Mouse (Mus musculus) E14TG2a.4 (cell line): ENCODE measurements around the gene Sema7a.

ENCODE experiments used
- H3K27me3 ChIP-seq: 2 replicates; pipeline ENCODE4 v1.6.1; 2014; ENCODE audit warnings: low read length, control low read depth; ENCODE audit not compliant: insufficient read depth
- H3K36me3 ChIP-seq: 2 replicates; pipeline ENCODE4 v1.6.1; 2014; ENCODE audit warnings: low read length, control low read depth; ENCODE audit not compliant: insufficient read depth
- H3K4me1 ChIP-seq: replicated peaks from 2 replicates; pipeline ENCODE4 v1.6.1; 2014; ENCODE audit warnings: low read depth, low read length, control low read depth
- H3K4me3 ChIP-seq: replicated peaks from 2 replicates; pipeline ENCODE4 v1.5.1; 2014; ENCODE audit warnings: mild to moderate bottlenecking, low read length
- H3K9me3 ChIP-seq: 2 replicates; pipeline ENCODE4 v1.6.1; 2014; ENCODE audit warnings: low read length, control low read depth
- CTCF ChIP-seq: conservative IDR thresholded peaks from 2 replicates; pipeline ENCODE4 v1.5.1; 2014; ENCODE audit warnings: low read length
- NANOG ChIP-seq: IDR thresholded peaks from 2 replicates; pipeline ENCODE4 v1.6.1; 2014; ENCODE audit warnings: borderline replicate concordance, low read length, mixed read lengths
- POU5F1 ChIP-seq: IDR thresholded peaks from 2 replicates; pipeline ENCODE4 v1.6.1; 2014; ENCODE audit warnings: low read length, borderline replicate concordance

The Sema7a gene

GRCm38 (mm10) chr9:57932831-57933602 lies 6.9 kb upstream of the Sema7a start:
- Histone ChIP-seq H3K27me3 (peaks cover 14% of the 10 kb centered on the region), H3K4me1 (no peaks in the 10 kb centered on the region), H3K9me3 (no peaks in the 10 kb centered on the region), H3K4me3 (no peak overlapping the region), H3K36me3 (peaks cover 27% of the 10 kb centered on the region)
- TF ChIP-seq CTCF (no peak), POU5F1 (no peak), NANOG (no peak)

GRCm38 (mm10) chr9:57935683-57936437 lies 4.1 kb upstream of the Sema7a start:
- no peak for TF ChIP-seq NANOG
- TF ChIP-seq CTCF, result peak; percentile 78
- no peak for TF ChIP-seq POU5F1
- Histone ChIP-seq H3K36me3 (no peaks in the 10 kb centered on the region), H3K27me3 (peaks cover 40% of the 10 kb centered on the region), H3K4me1 (peaks cover 8% of the 10 kb centered on the region; the same call in 1 of the 2 replicates), H3K9me3 (peaks cover 12% of the 10 kb centered on the region), H3K4me3 (no peak overlapping the region)

GRCm38 (mm10) chr9:57937171-57937570 lies 2.7 kb upstream of the Sema7a start:
- H3K36me3 ChIP-seq, result no peaks in the 10 kb centered on the region
- peaks cover 12% of the 10 kb centered on the region for H3K9me3 ChIP-seq
- no peak overlapping the region for H3K4me3 ChIP-seq

DNA sequence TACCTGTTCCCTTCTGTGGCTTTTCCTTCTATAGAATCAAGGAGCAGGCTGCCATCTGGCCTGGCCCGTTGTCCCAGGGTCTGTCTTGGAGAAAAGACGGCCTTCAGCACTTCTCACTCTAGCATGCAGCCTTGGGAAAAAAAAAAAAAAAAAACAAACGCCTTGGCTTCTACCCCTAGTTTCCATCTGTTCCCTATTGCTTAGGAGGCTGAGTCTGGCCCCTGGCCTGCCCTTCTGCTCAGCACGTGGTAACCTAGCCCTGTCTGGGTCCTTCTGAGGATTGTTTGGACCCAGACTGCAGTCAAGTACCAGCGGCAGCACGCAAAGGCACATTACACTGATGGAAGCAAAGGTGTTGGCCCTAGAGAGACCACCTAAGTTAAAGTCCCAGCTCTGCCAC lies 2.3 kb upstream of the Sema7a start:
- H3K27me3 ChIP-seq, result peaks cover 58% of the 10 kb centered on the region
- TF ChIP-seq NANOG (no peak), CTCF (no peak), POU5F1 (no peak)
- H3K4me3 ChIP-seq, result no peak overlapping the region
- H3K9me3 ChIP-seq, result peaks cover 12% of the 10 kb centered on the region
- H3K36me3 ChIP-seq, result no peaks in the 10 kb centered on the region
- H3K4me1 ChIP-seq, result peaks cover 16% of the 10 kb centered on the region

More at GRCm38 (mm10) chr9:57937171-57937570, 2.7 kb upstream of the Sema7a start:
- TF ChIP-seq NANOG (no peak), CTCF (no peak), POU5F1 (no peak)
- Histone ChIP-seq H3K27me3 (peaks cover 53% of the 10 kb centered on the region), H3K4me1 (peaks cover 16% of the 10 kb centered on the region)

DNA sequence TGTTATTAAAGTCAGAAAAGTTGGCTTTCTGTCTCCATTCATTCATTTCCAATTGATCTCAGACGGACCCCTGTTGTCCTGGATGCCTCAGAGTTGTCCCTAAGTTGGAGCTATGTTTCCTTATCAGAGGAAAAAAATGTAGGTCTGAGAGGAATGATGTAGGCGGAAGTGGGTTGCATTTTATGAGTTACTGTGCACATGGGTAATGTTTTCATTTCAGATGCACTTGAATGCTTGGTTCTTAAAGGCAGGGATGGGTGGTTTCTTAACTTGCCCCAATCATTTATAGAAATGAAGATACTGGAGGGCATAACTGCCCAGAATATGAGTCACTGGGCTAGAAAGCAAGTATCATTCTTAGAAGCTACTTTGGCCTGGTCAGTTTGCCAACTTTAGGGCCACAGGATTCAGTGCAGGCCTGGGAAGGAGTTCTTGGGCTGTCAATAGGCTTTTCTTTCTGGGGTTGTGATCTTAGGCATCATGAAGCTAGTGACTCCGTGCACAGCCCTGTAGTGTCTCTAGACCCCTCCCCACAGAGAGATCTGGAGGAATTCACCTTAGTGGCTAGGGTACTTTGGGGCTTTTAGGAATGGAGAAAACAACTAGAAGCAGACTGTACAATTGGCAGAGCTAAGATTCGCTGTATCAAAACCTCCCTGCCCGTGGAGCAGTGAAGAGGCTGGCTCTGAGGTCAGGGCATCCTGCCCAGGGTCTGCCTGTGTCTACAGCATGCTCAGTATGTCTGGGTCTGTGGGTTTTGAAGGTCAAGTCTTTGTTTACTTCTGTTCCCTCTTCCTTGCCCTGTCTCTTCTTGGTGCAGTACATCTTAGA lies 1.5 kb upstream of the Sema7a start:
- H3K4me3 ChIP-seq, result no peak overlapping the region
- peaks cover 65% of the 10 kb centered on the region for H3K27me3 ChIP-seq
- TF ChIP-seq NANOG, result no peak
- TF ChIP-seq POU5F1, result no peak
- TF ChIP-seq CTCF, result no peak
- no peaks in the 10 kb centered on the region for H3K36me3 ChIP-seq
- H3K4me1 ChIP-seq, result peaks cover 16% of the 10 kb centered on the region
- H3K9me3 ChIP-seq, result peaks cover 12% of the 10 kb centered on the region

GRCm38 (mm10) chr9:57940349-57940794 lies 460 bp downstream of the Sema7a start:
- TF ChIP-seq POU5F1, result no peak
- TF ChIP-seq NANOG, result no peak
- TF ChIP-seq CTCF, result no peak
- Histone ChIP-seq H3K27me3 (peaks cover 82% of the 10 kb centered on the region), H3K36me3 (no peaks in the 10 kb centered on the region), H3K4me1 (peaks cover 18% of the 10 kb centered on the region), H3K4me3 (peak overlapping the region; percentile 91), H3K9me3 (peaks cover 12% of the 10 kb centered on the region)

GRCm38 (mm10) chr9:57940861-57941638 lies 1.1 kb downstream of the Sema7a start:
- Histone ChIP-seq H3K4me3 (peak overlapping the region; percentile 91), H3K4me1 (peaks cover 18% of the 10 kb centered on the region)
- TF ChIP-seq NANOG (no peak), POU5F1 (no peak), CTCF (no peak; the same call in 1 of the 2 replicates)

DNA sequence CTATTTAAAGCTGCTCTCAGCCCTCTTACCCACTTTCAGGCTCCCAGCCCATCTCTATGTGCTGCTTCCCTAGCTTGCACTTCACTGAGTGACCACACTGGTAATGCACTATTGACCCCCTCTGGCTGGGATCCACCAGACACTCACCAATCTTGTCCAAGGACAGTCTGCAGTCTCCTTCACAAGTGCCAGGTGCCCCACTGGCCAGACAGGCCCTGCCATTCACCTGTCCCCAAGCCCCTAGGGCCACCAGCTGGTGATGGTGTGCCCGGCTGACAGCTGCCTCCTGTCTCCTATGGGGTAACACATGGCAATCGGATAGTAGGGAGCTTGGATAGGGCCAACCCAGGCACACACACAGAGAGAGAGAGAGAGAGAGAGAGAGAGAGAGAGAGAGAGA lies 2.1 kb downstream of the Sema7a start:
- Histone ChIP-seq H3K4me1 (peaks cover 18% of the 10 kb centered on the region), H3K9me3 (peaks cover 12% of the 10 kb centered on the region), H3K27me3 (peaks cover 95% of the 10 kb centered on the region), H3K4me3 (no peak overlapping the region), H3K36me3 (no peaks in the 10 kb centered on the region)
- no peak for TF ChIP-seq POU5F1
- no peak for TF ChIP-seq NANOG
- no peak for TF ChIP-seq CTCF

More at GRCm38 (mm10) chr9:57940861-57941638, 1.1 kb downstream of the Sema7a start:
- Histone ChIP-seq H3K9me3 (peaks cover 12% of the 10 kb centered on the region), H3K27me3 (peaks cover 88% of the 10 kb centered on the region), H3K36me3 (no peaks in the 10 kb centered on the region)
